Mouse (Mus musculus) neural tube, embryonic 14.5 days (tissue): ENCODE data around the gene Tsr3. TPM values are rescaled to one million over a fixed set of nuclear protein-coding genes. Genes with fewer than 3 reads are reported as not detected.
"Not testable (repeated sequence)": the region's sequence is repeated elsewhere in the genome, so short reads cannot be mapped to it uniquely, and the experiment has no call there.

Experiments used
- ATAC-seq: fragments of 200-750 bp; cut with Nextera tagmentation; 2 replicates; pipeline ENCODE4 v1.8.0; 2017; ENCODE audit warnings: low read depth, mild to moderate bottlenecking, moderate TSS enrichment, moderate library complexity
- H3K27ac ChIP-seq: fragments of 300-500 bp; sonication (generic); 2 replicates; pipeline ENCODE4 v1.5.1; 2014; ENCODE audit warnings: low read depth, mild to moderate bottlenecking, control low read depth, low read length, moderate library complexity, mixed read lengths
- H3K27me3 ChIP-seq: fragments of 300-500 bp; sonication (generic); 2 replicates; pipeline ENCODE4 v1.6.1; 2014; ENCODE audit warnings: low read length; ENCODE audit not compliant: control insufficient read depth, insufficient read depth
- H3K36me3 ChIP-seq: fragments of 300-500 bp; sonication (generic); 2 replicates; pipeline ENCODE4 v1.6.1; 2014; ENCODE audit warnings: low read length, mixed read lengths; ENCODE audit not compliant: control insufficient read depth, insufficient read depth
- H3K4me1 ChIP-seq: fragments of 300-500 bp; sonication (generic); 2 replicates; pipeline ENCODE4 v1.6.1; 2014; ENCODE audit warnings: low read length; ENCODE audit not compliant: control insufficient read depth, insufficient read depth
- H3K4me2 ChIP-seq: fragments of 300-500 bp; sonication (generic); 2 replicates; pipeline ENCODE4 v1.6.1; 2014; ENCODE audit warnings: mild to moderate bottlenecking, low read depth, low read length, control low read depth
- H3K4me3 ChIP-seq: fragments of 300-500 bp; sonication (generic); 2 replicates; pipeline ENCODE4 v1.5.1; 2014; ENCODE audit warnings: low read depth, low read length, control low read depth, mixed read lengths
- H3K9ac ChIP-seq: fragments of 300-500 bp; sonication (generic); replicated peaks from 2 replicates; pipeline ENCODE4 v1.6.1; 2014; ENCODE audit warnings: low read depth, mild to moderate bottlenecking, control low read depth, low read length, mixed read lengths
- H3K9me3 ChIP-seq: fragments of 300-500 bp; sonication (generic); 2 replicates; pipeline ENCODE4 v1.6.1; 2016; ENCODE audit warnings: low read length; ENCODE audit not compliant: control insufficient read depth
- WGBS: fragments of 180-500 bp; shearing (Covaris S2); extraction: QIAGEN DNeasy Blood & Tissue Kit; methylation state at CpG from one replicate; pipeline ENCODE4 v1.1.7; 2014; 5-methylcytosine and 5-hydroxymethylcytosine counted together
- polyA plus RNA-seq: library from polyadenylated mRNA; unstranded; fragments of >200 nt; fragmentation: Nextera tagmentation; extraction: Ambion mirVana; gene quantifications from 2 replicates; pipeline ENCODE4 v1.2.1, GENCODE M21; 2014

Tsr3 gene
- polyA plus RNA-seq, 1 experiment from 2014 or later: 56.4 TPM

DNA sequence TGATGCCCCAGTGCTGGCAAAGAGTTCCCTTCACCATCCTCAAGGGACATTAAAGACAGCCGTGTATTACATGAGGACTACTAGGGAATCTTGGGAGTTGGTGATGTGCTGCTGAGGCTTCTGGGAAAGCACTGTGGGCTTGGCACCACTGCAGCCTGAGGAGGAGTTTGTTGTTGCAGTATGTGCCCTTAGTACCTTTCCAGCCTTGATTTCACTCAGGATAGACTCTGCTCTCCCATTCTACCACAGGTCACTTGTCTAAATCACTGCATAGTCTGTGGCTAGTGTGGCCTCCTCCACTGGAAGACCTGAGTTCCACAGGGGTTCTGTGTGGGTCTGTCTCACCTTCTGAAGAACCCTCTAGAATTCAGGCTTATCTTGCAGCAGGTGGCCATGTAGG lies 19.2 kb upstream of the Tsr3 start:
- Histone ChIP-seq H3K9ac (no peak overlapping the region), H3K9me3 (no peaks in the 10 kb centered on the region), H3K4me2 (no peak overlapping the region), H3K27me3 (no peaks in the 10 kb centered on the region), H3K4me1 (peaks cover 6% of the 10 kb centered on the region; the same call in 1 of the 2 replicates), H3K27ac (no peak overlapping the region), H3K4me3 (no peak overlapping the region), H3K36me3 (peaks cover 25% of the 10 kb centered on the region; the same call in 1 of the 2 replicates)
- no peak for ATAC-seq
- 80% methylated on average over 1 of the region's 1 CpGs for WGBS

DNA sequence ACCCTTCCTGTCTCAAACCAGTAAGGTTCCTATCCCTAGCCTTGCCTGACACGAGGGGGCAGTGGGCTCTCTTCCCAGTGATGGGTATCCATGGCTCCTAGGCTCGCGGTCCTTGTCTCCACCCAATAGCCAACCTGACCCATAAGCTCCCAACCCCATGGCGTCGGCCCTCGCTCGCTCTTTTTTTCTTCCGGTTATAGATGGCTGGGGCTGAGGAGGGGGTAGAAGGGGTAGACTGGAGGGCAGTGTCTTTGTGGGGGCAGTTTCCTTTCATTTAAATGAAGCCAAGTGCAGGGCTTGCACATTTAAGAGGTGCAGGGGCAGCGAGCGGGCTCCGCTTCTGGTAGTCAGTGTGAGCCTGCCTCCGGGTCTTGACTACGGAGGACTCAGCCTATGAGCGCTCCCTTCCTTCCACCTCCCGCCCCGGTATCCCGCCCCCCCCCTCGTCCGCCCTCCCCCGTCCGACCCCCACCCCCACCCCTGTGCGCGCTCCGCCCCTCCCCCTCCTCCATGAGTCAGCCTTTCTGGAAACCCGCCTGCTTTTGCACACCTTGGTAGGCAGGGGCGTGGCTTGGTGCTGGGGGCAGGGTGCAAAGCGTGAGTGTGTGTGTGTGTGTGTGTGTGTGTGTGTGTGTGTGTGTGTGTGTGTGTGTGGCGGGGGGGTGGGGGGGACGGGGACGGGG lies 18.0 kb upstream of the Tsr3 start:
- peak overlapping the region; percentile 48; the same call in 1 of the 2 replicates for H3K9ac ChIP-seq
- peaks cover 18% of the 10 kb centered on the region; the same call in 1 of the 2 replicates for H3K36me3 ChIP-seq
- peaks cover 6% of the 10 kb centered on the region; the same call in 1 of the 2 replicates for H3K4me1 ChIP-seq
- H3K4me3 ChIP-seq: peak overlapping the region; percentile 32
- H3K9me3 ChIP-seq: no peaks in the 10 kb centered on the region
- no peaks in the 10 kb centered on the region for H3K27me3 ChIP-seq
- ATAC-seq: peak; percentile 90
- WGBS: 3% methylated on average over 20 of the region's 30 CpGs
- H3K27ac ChIP-seq: peak overlapping the region; percentile 44; the same call in 1 of the 2 replicates
- H3K4me2 ChIP-seq: peak overlapping the region; percentile 61

DNA sequence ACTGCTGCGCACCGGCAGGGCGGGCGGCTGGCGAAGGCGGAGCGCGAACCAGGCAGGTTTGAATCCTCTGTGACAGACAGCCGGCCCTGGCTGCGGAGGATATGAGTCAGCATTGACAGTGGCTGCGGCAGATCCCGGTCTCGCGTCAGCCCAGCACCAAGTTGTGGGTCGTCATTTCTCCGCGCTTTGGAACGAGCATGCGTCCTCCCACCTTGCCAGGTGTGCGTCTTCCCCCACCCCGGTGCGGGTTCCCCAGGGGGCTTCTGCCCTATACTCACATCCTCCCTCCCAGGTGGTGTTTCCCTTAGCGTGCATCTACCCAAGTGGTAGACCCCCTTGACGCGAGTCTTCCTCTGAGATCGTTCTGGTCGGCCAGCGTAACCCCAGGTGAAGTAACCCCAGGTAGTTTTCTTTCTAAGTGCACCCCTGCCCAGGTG lies 17.4 kb upstream of the Tsr3 start:
- peak overlapping the region; percentile 32; the same call in 1 of the 2 replicates for H3K4me3 ChIP-seq
- WGBS: 20% methylated on average over 13 of the region's 28 CpGs
- not testable (repeated sequence) for H3K27ac ChIP-seq, H3K27me3 ChIP-seq, H3K9me3 ChIP-seq, H3K9ac ChIP-seq, H3K4me1 ChIP-seq
- peak; percentile 90 for ATAC-seq
- peak overlapping the region; percentile 61 for H3K4me2 ChIP-seq
- peaks cover 18% of the 10 kb centered on the region; the same call in 1 of the 2 replicates for H3K36me3 ChIP-seq

- H3K4me3 ChIP-seq: peak overlapping the region; percentile 9; the same call in 1 of the 2 replicates
- H3K27ac ChIP-seq: no peak overlapping the region
- ATAC-seq: no peak
- H3K4me1 ChIP-seq: peaks cover 6% of the 10 kb centered on the region; the same call in 1 of the 2 replicates
- H3K36me3 ChIP-seq: peaks cover 18% of the 10 kb centered on the region; the same call in 1 of the 2 replicates
- no peak overlapping the region for H3K9ac ChIP-seq
- 61% methylated on average over 6 of the region's 6 CpGs for WGBS
- no peaks in the 10 kb centered on the region for H3K27me3 ChIP-seq
- peak overlapping the region; percentile 61 for H3K4me2 ChIP-seq
- no peaks in the 10 kb centered on the region for H3K9me3 ChIP-seq
These were observed 16.9 kb upstream of the Tsr3 start for GRCm38 (mm10) chr17:25222951-25223601.

- WGBS: 90% methylated on average over 7 of the region's 7 CpGs
- Histone ChIP-seq H3K36me3 (peaks cover 6% of the 10 kb centered on the region; the same call in 1 of the 2 replicates), H3K27me3 (no peaks in the 10 kb centered on the region), H3K4me1 (peaks cover 6% of the 10 kb centered on the region; the same call in 1 of the 2 replicates), H3K4me2 (no peak overlapping the region), H3K9ac (no peak overlapping the region), H3K9me3 (no peaks in the 10 kb centered on the region), H3K4me3 (no peak overlapping the region), H3K27ac (no peak overlapping the region)
- ATAC-seq: no peak
These were observed 15.3 kb upstream of the Tsr3 start for GRCm38 (mm10) chr17:25224586-25225222.

- Histone ChIP-seq H3K4me3 (no peak overlapping the region), H3K4me2 (no peak overlapping the region), H3K4me1 (peaks cover 6% of the 10 kb centered on the region; the same call in 1 of the 2 replicates), H3K36me3 (peaks cover 4% of the 10 kb centered on the region), H3K9me3 (no peaks in the 10 kb centered on the region), H3K9ac (no peak overlapping the region), H3K27ac (no peak overlapping the region), H3K27me3 (no peaks in the 10 kb centered on the region)
- ATAC-seq: no peak
- 88% methylated on average over 4 of the region's 4 CpGs for WGBS
These were observed 14.3 kb upstream of the Tsr3 start for GRCm38 (mm10) chr17:25225659-25226058.

- H3K9ac ChIP-seq: no peak overlapping the region
- H3K27ac ChIP-seq: no peak overlapping the region
- peaks cover 9% of the 10 kb centered on the region for H3K36me3 ChIP-seq
- no peak for ATAC-seq
- no peaks in the 10 kb centered on the region for H3K4me1 ChIP-seq
- WGBS: 93% methylated on average over 5 of the region's 5 CpGs
- no peaks in the 10 kb centered on the region for H3K27me3 ChIP-seq
- H3K9me3 ChIP-seq: no peaks in the 10 kb centered on the region
- H3K4me2 ChIP-seq: no peak overlapping the region
- no peak overlapping the region for H3K4me3 ChIP-seq
These were observed 12.0 kb upstream of the Tsr3 start for GRCm38 (mm10) chr17:25227991-25228390.

DNA sequence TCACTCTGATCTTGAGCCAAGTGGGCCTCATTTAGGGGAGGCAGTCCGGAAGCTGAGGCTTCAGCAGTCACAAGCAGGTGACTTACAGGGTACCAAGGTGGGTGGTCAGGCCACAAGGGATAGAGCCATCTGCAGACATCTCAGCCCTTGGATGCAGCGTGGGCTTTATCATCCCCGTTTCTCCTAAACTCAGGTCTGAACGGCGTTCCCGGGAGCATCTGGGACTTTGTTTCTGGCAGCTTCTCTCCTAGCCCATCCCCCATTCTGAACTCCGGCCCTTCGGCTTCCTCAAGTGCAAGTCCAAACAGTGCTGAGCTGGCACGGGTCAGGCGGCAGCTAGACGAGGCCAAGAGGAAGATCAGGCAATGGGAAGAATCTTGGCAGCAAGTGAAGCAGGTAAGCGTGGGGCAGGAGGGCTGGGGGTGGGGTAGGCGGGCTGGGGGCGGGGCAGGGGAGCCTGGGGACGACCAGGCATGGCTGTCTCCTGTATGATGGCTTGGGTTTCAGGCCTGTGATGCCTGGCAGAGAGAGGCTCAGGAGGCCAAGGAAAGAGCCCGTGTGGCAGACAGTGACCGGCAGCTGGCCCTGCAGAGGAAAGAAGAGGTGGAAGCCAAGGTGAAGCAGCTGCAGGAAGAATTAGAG lies 9.8 kb upstream of the Tsr3 start:
- H3K36me3 ChIP-seq: peaks cover 18% of the 10 kb centered on the region
- H3K9ac ChIP-seq, H3K9me3 ChIP-seq, H3K4me3 ChIP-seq, H3K4me1 ChIP-seq, ATAC-seq, H3K4me2 ChIP-seq, H3K27ac ChIP-seq, H3K27me3 ChIP-seq: not testable (repeated sequence)
- 80% methylated on average over 14 of the region's 17 CpGs for WGBS
